9 mouse cellular contexts compared by ENCODE assay signal in the genomic region with DNA sequence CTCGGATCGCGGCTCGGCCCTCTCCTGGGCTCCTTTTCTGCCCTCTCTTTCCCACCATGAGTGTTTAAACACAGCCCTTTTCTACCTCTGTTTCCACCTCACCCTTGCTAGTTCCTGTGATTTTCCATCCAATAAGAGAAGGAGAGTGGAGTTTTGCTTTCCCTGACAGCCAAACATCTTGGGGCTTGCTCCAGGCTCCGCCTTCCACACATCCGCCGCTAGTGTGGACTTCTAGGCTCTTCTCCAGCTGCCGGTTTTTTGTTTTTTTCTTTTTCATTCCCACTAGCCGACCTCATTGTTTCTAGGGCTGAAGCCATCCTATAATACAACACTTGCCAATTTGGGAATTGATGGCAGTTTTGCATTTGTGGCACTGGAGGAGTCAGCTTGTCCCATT. TPM values are rescaled to one million over a fixed set of nuclear protein-coding genes. Genes with fewer than 3 reads are reported as not detected.
DNase-seq lines count a peak whose midpoint lies in the region; ATAC-seq lines count a peak whose summit lies in the region.
"Had no signal": no experiment of that assay in that cellular context is flagged by ENCODE, and none has a peak within 500 bp of the region (broad histone marks: within the 10 kb centered on the region; RNA-seq: fewer than 3 reads in every experiment).

No protein-coding gene starts in this region.

- H3K27ac ChIP-seq in hindbrain, embryonic 13.5 days: peak overlapping the region; percentile 100

- WGBS in hindbrain, embryonic 13.5 days: 5% methylated on average over 9 of the region's 9 CpGs

- peak overlapping the region; percentile 62 for H3K4me2 ChIP-seq in hindbrain, embryonic 13.5 days

- DNase-seq in ZHBTc4 (ENCODE audit: low read depth, low spot score): peak; percentile 79
- peak; percentile 71 to 78 for DNase-seq in cerebellum, postnatal 25 days
- peak; percentile 32 to 42 for DNase-seq in frontal cortex, postnatal 25 days (ENCODE audit: low spot score in 2 of 2)
- DNase-seq in layer of hippocampus, postnatal 25 days (ENCODE audit: extremely low spot score in 1 of 2, low spot score in 1 of 2): peak; percentile 28
- peak; percentile 78 for DNase-seq in lung, postnatal 14 days
- peak; percentile 80 for DNase-seq in retina, embryonic 14.5 days (ENCODE audit: low spot score)
- DNase-seq in thymus, postnatal 25 days: peak; percentile 67

- peak; percentile 56 for ATAC-seq in hindbrain, embryonic 13.5 days (ENCODE audit: low FRiP score)

- H3K9ac ChIP-seq in hindbrain, embryonic 13.5 days: peak overlapping the region; percentile 73

- H3K4me3 ChIP-seq in hindbrain, embryonic 13.5 days: peak overlapping the region; percentile 35

- peaks cover 44% of the 10 kb centered on the region for H3K4me1 ChIP-seq in hindbrain, embryonic 13.5 days (replicated peaks)

- H3K9me3 ChIP-seq in hindbrain, embryonic 13.5 days: no peaks in the 10 kb centered on the region

- H3K27me3 ChIP-seq in hindbrain, embryonic 13.5 days: no peaks in the 10 kb centered on the region

- no peaks in the 10 kb centered on the region for H3K36me3 ChIP-seq in hindbrain, embryonic 13.5 days

RNA-seq across cellular contexts. Expression of a gene that starts 2.8 kb away (rescaled TPM):
- 29.6 and 31.6 TPM in 2 replicates for polyA plus RNA-seq in hindbrain, embryonic 13.5 days (2015; fragmentation: Nextera tagmentation; extraction: Ambion mirVana)
- total RNA-seq in layer of hippocampus, postnatal 25 days (2021): 10 to 100 TPM; 20.6 to 23.4 TPM

RNA-seq across cellular contexts. Expression of a gene that starts 34.4 kb away (rescaled TPM):
- polyA plus RNA-seq in hindbrain, embryonic 13.5 days (2015; fragmentation: Nextera tagmentation; extraction: Ambion mirVana): 3,757 and 3,885 TPM in 2 replicates
- 100 to 1,000 TPM; 388 to 399 TPM for total RNA-seq in layer of hippocampus, postnatal 25 days (2021)

RNA-seq across cellular contexts. Expression of a gene that starts 44.8 kb away (rescaled TPM):
- polyA plus RNA-seq in hindbrain, embryonic 13.5 days (2015; fragmentation: Nextera tagmentation; extraction: Ambion mirVana): 0.26 and 0.63 TPM in 2 replicates
- total RNA-seq in layer of hippocampus, postnatal 25 days (2021): 1 to 10 TPM; 3.0 to 4.2 TPM
- total RNA-seq: neutrophil, adult 5-6 weeks had no signal

RNA-seq across cellular contexts. Expression of a gene that starts 56.0 kb away (rescaled TPM):
- polyA plus RNA-seq in hindbrain, embryonic 13.5 days (2015; fragmentation: Nextera tagmentation; extraction: Ambion mirVana): 74.1 and 78.7 TPM in 2 replicates
- 10 to 100 TPM; 40.0 to 48.0 TPM for total RNA-seq in layer of hippocampus, postnatal 25 days (2021)

Comparison
In these comparisons a context has a peak if more than half of its experiments do, and no peak if none do; other contexts are left out.
1. Peak in every context shown above with its lines: DNase-seq, ATAC-seq, H3K4me3 ChIP-seq and H3K27ac ChIP-seq.
2. DNase-seq: peak in every context shown above with its lines; median percentile 80 in retina, embryonic 14.5 days; 79 in ZHBTc4; 78 in lung, postnatal 14 days; 74 in cerebellum, postnatal 25 days; 67 in thymus, postnatal 25 days; 37 in frontal cortex, postnatal 25 days; 28 in layer of hippocampus, postnatal 25 days.